Mouse (Mus musculus): ENCODE measurements at regions not wholly inside any gene's neighbourhood (a gene's known extent, or its start where the extent isn't known, plus 50 kb on each side); places are given as distances from the start of the nearest gene placed in this dataset.

DNA sequence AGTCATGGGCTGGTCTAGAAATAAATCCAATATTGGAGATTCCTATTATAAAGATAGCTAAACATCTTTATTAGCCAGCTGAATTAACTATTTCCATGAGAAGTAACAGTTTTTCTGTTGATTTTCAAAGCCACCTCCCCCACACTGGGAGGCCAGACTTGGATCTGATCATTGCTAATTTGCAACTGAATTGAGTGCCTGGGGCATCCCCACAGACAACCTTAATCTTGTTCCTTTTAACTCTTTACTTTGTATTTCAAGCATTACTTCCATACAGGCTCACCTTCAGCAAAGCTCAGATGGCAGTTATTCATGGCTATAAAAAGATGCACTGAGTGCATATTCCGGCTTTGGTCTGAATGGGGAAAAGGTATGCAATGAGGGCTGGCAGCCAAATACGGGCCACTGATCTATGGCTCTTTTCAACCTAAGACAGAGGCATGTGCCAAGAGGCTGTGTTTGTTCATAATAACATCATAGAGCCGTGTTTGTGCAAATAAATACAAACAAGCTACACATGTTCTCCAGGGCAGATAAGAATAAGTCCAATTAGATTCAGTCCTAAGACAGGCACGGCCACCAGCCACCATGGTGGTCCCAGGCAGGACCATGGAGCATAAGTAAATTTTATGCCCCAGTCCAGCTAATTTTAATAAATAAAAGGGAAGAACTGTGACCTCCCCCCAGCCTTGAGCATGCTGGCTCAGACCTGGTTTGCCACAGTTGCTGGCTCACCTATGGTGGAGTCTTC, 194.5 kb upstream of the Ttc29 start:
- no peak for DNase-seq

DNA sequence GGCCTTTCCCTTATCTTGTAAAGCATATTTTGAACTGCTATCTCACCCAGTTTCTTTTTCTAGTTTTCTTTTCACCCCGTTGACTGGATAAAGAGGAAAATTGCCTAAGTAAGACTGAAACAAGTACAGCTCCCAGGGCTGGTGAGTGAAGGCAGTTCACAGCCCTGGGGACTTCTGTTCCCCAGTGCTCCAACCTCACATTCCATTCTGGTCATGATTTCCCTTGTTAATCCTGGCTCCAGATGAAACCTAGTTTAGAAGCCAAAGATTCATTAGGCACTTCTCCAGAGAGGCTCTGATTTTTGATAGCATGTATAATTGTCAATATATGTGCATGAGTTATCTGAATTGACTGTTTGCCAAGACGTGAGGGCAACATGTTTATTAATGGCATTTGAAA, 191.6 kb upstream of the Ttc29 start:
- DNase-seq: peak in 1 of 2 experiments; percentile 17

DNA sequence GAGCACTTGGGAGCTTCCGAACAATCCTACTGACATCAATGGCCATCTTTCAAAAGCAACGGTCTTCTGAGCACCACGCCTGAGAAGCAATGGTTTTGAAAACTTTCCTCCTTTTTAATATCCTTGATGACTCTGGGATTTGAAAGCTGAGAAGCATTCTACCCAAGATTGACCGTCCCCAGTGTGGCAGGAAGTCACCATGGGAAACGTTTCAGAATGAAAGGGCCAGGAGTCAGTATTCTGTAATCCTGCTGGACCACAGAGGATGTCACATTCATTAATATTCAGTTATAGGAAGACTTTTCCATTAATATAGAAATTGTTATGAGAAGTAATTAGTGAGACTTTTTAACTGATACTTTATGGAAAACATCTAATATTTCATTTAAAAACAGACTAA, 190.1 kb upstream of the Ttc29 start:
- no peak for DNase-seq

DNA sequence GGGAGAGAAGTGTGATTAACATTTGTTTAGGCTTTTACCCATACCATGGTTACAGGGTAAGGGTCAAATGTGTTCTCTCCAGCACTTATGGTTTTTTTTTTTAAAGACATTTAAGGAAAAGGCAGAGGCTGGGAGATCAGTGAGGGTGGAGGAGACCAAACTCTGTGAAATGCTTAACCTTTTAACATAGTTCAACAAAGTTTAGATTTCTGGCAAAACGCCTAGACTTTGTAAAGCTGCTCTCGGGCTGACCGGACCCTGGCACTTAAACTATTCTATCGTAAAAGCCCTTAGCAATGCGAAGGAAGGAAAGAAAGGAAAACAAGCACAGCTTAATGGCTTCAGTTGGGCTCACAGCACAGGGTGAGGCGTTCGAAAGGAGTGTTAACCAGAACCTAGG, 189.6 kb upstream of the Ttc29 start:
- peak in 1 of 2 experiments; percentile 58 for DNase-seq

DNA sequence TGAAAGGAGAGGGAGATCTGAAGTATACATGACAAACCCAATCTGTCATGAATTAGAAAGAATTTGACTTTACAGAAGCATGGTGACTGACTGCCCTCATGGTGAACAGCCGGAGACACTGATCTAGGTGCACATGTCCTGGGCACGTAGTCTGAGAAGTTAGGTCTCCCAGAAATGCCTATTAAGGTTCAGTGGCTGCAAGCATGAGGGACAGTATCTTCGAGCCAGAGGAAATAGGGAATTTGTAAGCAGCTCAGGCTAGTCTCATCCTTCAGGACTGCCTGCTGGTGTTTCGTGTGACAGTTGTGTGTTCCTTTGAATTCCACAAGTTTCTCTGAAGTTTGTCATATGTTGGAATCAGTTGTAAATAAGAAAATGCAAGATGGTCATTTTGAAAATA, 189.2 kb upstream of the Ttc29 start:
- DNase-seq: no peak

DNA sequence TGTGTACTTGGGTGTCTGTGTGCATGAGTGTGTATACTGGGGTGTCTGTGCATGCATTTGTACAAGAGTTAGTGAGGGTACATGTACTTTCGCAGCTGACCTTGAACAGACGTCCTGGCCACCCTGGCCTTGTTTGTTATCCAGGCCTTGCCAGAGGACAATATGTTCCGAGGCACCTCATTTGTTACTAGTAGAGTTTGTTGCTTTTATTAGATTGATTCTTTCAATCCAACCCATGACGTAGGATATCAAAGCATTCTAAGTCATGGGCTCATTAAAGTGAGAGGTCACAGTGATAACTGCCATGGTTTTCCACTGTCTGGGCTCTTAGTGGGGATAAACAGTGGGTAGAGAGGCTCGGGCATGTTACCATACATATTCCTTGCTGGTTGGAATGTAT, 188.1 kb upstream of the Ttc29 start:
- DNase-seq: no peak

DNA sequence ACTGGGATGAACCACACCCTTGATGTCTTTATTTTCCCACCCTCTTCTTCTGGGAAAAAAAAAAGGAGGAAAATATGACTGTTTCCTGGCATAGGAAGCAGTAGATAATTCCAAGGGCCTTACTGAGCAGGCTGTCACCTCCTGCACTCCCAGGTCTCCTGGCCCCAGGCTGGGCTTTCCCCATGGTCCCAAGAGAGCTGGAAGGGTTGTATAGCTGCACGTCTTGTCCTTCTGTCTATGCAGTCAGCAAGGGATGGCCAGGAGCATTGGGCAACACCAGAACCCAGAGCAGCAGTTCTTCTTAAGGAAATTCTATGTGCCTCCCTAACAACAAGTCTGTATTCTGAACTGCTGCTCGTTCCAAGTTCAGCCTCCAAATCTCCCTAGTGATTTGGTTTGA, 185.7 kb upstream of the Ttc29 start:
- DNase-seq: no peak

DNA sequence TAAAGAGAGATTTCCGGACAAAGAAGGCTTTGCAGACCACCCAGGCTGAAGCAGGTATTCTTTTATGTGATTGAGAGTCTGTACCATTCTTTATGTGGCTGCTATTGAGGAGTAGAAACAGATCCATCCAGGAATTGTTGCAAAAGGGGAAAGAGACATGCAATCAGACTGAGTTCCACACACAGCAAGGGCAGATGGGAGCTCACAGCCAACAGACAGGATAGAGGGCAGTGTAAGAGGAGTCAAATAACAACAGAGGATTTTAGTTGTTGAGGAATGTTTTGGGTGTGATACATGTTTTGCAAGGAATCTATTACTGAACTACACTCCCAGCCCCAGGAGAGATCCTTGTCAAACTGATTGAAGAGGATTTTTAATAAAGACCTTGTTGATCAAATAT, 184.2 kb upstream of the Ttc29 start:
- DNase-seq: no peak

DNA sequence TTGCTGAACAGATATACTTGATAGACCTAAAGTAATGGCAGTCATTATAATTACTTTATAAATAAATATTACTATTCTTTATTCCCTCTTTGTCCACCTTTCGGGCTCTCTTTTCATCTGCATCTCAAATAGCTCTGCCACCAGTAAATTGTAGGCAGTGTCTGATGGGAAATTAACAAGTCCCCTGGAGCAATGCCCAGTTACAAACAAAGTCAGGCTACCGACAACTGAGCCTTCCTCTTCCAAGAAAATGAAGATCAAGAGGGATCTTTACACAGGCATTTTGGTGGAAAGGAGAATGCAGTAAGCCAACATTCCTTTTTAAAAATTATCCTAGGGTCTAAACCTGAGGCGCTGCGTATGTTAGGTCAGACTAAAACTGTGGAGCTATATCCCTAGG, 181.3 kb upstream of the Ttc29 start:
- DNase-seq: no peak

DNA sequence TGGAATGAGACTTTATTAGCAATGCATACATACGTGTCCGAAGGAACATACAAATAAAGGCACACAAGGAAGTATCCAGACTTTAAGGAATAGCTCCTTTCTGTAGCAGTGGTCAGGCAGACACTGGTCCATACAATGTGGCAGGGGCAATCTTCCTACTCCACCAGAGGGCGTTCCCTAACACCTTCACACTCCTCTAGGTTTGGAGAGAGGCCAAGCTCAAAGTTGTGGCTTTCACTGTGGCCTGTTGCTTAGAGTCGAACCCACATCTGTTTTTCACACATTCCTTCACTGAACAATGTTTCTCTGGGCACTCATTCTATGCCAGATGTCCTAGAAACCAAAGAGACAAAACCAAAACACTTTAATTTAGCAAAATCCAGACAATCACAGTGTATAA, 178.4 kb upstream of the Ttc29 start:
- no peak for DNase-seq

DNA sequence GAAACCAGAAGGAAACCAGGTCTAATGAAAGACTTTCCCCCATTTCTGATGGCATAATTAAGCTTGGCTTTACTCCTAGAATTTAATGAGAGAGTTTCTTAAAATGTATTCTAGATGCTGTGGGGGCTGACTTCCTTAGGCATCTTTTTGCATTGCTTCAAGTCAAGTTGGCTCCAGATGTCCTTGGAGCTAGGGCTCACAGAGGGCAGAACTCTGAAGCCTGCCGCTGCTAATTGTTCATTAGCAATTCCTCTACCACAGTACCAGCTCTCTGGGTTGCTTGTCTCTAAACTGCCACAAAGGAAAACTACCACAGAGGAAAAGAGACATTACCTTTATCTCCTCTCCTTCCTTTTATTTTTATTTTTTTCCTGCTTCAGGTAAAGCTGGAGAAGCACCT, 175.9 kb upstream of the Ttc29 start:
- DNase-seq: no peak

DNA sequence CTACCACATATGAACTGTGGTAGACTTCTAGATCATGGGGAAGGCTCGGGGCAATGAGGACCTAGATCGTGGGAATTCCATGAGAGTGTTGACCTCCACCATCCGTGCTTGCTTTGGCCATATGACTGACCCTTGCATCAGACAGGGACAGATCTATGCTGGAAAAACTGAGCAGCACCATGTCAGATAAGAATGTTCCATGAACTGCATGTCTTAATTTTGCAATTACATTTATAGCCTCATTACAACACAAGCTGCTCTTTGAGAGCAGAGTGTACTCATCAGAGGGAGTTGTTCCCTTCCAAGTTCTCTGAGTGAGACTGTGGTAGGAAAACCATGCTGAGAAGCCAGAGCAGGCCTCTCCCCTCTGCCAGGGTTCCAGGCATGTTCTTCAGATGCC, 166.4 kb upstream of the Ttc29 start:
- DNase-seq: no peak

DNA sequence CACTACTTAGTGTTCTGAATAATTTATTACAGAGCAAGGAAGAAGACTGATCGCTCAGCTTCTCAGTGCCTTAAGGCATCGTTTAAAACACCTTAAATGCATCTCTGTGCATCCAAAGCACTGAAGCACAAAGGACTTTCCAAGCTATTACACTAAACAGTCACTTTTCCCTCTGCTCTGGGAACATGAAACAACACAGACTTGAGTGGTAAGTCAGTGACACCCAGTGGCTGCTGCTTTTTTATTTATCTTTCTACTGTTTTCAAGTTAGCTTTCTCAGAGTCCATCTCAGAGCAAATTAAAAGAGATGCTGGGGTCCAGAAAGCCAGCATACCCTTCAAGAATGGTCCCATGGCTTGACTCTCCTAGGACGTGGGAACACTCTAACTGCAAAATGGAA, 162.3 kb upstream of the Ttc29 start:
- no peak for DNase-seq

DNA sequence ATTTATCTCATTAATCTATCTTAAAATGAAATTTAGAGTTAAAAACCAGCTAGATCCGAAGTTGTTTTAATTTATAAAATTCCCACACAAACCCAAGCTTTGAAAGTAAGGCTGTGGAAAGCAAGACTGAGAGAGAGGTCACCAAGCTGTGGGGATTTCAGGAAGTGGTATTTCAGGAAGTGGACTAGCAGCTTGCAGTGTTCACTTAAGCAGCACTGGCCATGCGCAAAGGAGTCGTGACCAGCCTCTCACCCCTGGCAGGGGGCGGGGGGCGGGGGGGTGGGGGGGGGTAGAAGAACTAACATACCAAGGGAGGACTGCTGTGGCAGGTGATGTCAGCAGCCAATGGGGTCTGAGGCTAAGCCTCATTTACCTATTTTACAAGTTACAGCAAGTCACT, 158.7 kb upstream of the Ttc29 start:
- DNase-seq: no peak

DNA sequence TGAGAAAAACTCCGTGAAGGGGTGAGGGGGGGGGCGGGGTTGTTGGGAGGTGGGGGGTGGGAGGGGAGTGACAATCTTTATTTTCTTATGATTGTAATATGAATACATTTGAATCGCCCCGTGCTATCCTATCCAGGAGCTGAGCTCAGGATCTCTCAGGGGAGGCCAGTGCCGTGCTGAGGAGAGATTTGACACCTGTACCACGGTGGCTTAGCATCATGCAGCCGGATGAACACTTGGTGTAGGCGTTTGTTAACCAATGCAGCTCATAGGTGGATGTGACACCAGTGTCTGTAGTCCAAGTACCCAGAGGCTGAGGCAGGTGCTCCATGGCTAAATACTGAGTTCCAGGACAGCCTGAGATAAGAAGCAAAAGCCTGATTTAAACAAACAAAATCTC, 158.2 kb upstream of the Ttc29 start:
- no peak for DNase-seq

DNA sequence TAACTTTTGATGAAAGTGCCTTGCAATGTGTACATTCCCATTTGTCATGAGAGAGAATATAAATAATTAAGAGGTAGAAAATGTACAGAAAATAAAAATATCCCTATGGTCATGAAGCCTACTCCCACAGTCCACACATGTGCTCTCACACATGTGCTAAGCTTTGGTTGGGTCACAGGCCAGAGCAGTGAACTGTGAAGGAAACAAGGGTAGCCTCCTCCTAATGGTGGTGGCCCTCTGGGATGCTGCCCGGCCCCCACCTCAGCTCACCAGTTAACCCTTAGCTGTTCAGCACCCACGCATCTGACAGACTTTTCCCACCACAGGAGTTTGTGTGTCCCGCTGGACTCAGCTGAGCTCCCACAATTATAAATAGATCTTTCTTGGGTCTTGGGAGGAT, 157.6 kb upstream of the Ttc29 start:
- no peak for DNase-seq

DNA sequence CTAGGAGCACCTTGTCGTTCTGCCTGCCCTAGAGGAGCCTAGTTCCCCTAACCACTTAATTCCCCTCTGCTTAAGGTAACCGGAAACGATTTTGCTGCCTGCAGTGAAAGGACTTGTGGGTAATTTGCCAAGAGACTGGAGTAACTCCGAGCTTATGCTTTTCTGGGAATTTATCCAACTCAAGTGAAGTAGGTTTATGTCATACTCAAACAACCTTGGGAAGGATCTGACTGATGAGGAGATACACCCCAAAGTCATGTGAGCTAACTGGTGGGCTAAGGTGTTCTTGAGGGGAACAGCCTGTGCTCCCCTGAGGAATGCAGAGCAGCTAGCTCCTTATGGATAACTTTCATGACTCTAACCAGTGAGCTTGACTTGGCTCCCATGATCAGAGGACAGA, 155.7 kb upstream of the Ttc29 start:
- DNase-seq: no peak

DNA sequence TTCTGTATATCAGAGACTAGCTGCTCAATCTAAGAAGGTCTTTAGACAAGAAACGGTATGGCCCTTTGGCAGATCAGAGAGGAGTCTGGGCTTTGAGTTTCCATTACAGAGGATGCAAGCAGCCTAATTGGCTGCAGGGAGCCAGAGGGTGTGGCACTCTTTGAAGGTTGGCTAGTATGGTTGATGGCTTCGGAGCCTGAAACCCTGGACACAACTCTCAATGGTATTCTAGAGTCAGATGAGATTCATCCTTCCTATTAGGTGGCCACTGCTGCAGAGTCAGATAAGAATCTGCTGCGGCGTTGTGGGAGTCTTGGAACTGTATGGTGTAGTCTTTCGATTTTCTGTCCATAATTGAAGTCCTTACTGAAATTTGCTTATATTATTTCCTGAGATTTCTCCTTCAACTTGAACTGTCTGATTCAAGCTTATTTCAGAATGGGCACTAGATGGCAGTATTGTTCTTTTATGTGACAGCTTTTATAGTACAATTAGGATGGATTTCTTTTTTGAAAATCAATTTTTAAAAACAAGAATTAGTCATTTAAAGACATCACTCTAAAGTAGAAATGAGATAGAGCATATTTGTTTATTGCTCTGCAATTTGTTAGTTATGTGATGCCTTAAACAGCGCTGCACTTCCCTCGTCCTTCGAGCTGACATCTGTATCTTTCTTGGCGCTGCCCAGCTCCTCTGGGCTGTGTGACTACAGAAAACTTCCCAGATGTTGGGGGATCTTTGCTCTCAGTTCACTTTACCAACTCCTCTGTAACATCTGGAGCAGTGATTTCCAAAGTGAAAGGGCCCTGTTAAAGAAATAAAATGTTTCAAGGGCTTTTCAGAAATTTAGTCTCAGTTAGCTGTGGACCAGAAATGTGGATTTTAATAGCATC, 151.0 kb upstream of the Ttc29 start:
- no peak for DNase-seq

DNA sequence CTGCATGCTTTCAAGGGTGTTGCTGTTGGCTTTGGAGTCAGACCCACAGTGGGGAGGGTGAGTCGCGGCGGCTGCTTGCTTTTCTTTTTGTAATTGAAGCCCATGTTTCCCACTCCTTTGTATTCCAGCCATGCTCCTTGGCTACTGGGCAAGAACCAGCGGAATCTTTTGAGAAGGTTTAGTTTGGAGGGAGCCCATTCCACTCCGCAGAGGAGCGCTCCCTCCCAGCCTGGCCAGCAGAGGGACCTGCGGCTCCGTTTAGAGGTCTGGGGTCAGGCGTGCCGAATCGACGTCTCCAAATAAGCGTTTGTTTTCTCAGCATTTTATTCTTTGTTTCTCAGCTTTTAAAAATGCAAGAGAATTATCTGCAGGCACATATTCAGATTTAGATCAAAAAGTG, 149.6 kb upstream of the Ttc29 start:
- DNase-seq: peak in 1 of 2 experiments; percentile 11

DNA sequence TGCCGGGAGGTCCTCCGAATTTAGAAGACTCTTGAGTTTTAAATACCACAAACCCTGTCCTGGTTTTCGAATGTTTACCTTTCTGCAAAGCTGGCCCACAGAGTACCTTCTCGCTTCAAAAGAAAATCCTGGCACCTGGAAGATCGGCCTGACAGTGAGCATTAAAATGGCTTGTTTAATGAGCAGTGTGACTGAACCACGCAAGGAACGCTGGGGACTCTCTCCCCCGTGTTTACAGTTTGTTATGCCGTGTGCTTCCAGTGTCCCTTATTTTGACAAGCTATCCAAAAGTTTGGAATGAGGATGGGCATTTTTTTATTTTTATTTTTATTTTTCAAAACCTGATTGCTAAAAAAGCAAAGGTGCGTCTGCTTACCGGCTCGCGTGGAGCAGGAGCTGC, 148.9 kb upstream of the Ttc29 start:
- DNase-seq: no peak

DNA sequence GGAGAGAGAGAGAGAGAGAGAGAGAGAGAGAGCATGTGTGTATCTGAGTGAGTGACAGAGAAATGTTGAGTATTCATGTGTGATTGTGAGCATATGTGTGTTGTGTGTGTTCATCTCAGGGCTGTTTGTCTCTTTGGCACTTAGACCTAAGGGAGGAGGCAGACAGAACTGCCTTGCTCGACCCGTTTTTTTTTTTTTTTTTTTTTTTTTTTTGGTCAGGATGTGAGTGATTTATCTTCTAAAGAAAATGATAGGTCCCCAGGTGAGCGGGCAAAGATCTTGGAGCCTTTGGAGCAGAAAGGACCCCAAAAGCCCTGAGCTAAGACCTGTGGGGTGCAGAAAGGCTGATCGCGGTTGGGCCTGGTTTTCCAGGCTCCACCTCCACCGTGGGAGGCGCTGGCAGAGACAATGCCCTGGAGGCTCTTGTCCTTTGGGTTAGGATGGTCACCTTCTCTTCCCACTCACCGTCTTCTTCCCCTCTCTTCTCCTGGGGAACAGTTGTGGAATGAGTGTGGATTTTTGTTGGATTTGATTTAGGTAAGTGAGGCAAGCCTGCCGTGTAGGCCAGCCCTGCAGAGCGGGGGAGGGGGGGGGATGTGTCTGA, 147.1 kb upstream of the Ttc29 start:
- no peak for DNase-seq

DNA sequence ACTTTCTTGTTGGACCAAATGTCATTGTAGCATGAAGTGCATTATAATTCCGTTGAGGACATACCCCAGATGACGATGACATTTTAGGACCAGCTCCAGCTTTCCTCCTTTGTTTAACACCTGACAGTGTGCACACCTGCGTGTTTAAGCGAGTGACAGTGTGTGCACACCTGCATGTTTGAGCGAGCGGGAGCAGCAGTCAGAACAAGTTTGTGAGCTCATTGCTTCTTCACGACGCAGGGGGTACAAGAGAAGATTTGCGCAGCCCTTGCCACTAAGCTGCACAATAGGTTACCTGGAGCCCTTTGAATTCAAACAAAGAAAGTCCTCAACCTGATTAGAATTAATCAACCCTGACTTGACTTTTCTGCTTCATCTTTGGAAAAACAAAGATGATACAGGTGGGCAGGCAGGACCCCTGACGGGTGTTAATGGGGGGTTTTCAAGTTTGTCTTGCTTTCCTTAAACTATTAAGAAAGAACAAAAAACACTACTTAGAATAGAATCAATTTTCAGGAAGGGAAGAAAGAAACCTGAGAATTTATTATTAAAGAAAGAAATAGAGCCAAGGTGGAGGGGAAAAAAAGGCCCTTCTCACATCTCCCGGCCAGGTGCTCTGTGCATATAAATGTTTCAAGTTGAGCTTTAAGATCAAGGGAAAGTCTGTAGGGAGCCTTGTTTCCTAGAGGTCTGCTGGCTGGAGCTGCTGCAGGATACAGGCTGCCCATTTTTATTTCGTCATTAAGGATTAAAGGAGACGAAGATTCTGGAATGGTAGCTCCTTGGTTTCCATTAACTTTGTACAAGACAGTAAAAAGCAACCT, 144.8 kb upstream of the Ttc29 start:
- DNase-seq: no peak

DNA sequence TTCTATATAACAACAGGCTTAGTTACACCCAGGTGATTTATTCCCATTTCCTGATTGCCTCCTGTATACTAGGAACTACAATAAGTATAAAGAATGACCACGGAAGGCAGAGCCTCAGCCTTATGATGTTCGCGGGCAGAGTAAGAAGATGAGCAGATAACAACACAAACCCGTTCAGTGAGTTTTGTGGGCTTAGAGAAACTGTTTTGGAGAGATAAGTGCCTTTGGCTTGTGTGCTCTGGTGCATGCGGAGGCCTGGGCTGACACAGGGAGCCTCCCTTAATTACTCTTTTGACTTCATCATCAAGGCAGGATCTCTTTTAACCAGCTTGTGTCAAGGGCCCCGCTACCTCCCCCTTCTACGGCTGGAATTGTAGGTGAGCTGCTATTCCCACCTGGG, 139.3 kb upstream of the Ttc29 start:
- no peak for DNase-seq
